Mouse (Mus musculus) stomach, postnatal 0 days (tissue): ENCODE data around the gene Rnf113a1. TPM values are rescaled to one million over a fixed set of nuclear protein-coding genes. Genes with fewer than 3 reads are reported as not detected.
"Not testable (repeated sequence)": the region's sequence is repeated elsewhere in the genome, so short reads cannot be mapped to it uniquely, and the experiment has no call there.

ENCODE experiments used
- ATAC-seq: fragments of 200-750 bp; cut with Nextera tagmentation; 2 replicates; pipeline ENCODE4 v1.8.0; 2017; ENCODE audit not compliant: low FRiP score, low TSS enrichment
- DNase-seq: peaks from one replicate; pipeline ENCODE4 v3.0.0-alpha.2; 2016; ENCODE audit warnings: low spot score
- H3K27ac ChIP-seq: fragments of 300-500 bp; sonication (generic); replicated peaks from 2 replicates; pipeline ENCODE4 v1.5.1; 2014; ENCODE audit warnings: mild to moderate bottlenecking, control low read depth
- H3K27me3 ChIP-seq: fragments of 300-500 bp; sonication (generic); 2 replicates; pipeline ENCODE4 v1.6.1; 2014; ENCODE audit warnings: low read length; ENCODE audit not compliant: control insufficient read depth, insufficient read depth
- H3K36me3 ChIP-seq: fragments of 300-500 bp; sonication (generic); 2 replicates; pipeline ENCODE4 v1.6.1; 2014; ENCODE audit warnings: low read length, mixed read lengths; ENCODE audit not compliant: control insufficient read depth, insufficient read depth
- H3K4me1 ChIP-seq: fragments of 300-500 bp; sonication (generic); replicated peaks from 2 replicates; pipeline ENCODE4 v1.6.1; 2014; ENCODE audit warnings: antibody characterized with exemption; ENCODE audit not compliant: control insufficient read depth, insufficient read depth
- H3K4me2 ChIP-seq: fragments of 300-500 bp; sonication (generic); replicated peaks from 2 replicates; pipeline ENCODE4 v1.6.1; 2014; ENCODE audit warnings: low read depth, mild to moderate bottlenecking, control low read depth, moderate library complexity
- H3K4me3 ChIP-seq: fragments of 300-500 bp; sonication (generic); 2 replicates; pipeline ENCODE4 v1.5.1; 2014; ENCODE audit warnings: low read depth, low read length, control low read depth
- H3K9ac ChIP-seq: fragments of 300-500 bp; sonication (generic); 2 replicates; pipeline ENCODE4 v1.6.1; 2014; ENCODE audit warnings: mild to moderate bottlenecking, low read length, control low read depth, mixed read lengths
- H3K9me3 ChIP-seq: fragments of 300-500 bp; sonication (generic); 2 replicates; pipeline ENCODE4 v1.6.1; 2016; ENCODE audit warnings: low read length; ENCODE audit not compliant: control insufficient read depth
- CTCF ChIP-seq: IDR thresholded peaks from 2 replicates; pipeline ENCODE4 v1.5.1; 2016; ENCODE audit warnings: antibody characterized with exemption, low read depth, mild to moderate bottlenecking, moderate library complexity
- EP300 ChIP-seq: optimal IDR thresholded peaks from 2 replicates; pipeline ENCODE3; 2016; ENCODE audit warnings: antibody characterized with exemption
- WGBS: fragments of 180-500 bp; shearing (Covaris S2); extraction: QIAGEN DNeasy Blood & Tissue Kit; methylation state at CpG from one replicate; pipeline ENCODE4 v1.1.7; 2014; 5-methylcytosine and 5-hydroxymethylcytosine counted together
- polyA plus RNA-seq: library from polyadenylated mRNA; unstranded; fragments of >200 nt; fragmentation: Nextera tagmentation; extraction: Ambion mirVana; gene quantifications from 2 replicates; pipeline ENCODE4 v1.2.1, GENCODE M21; 2015

The Rnf113a1 gene
- polyA plus RNA-seq, 1 experiment from 2014 or later = 9.6 TPM

GRCm38 (mm10) chrX:37163115-37163514, 27.9 kb upstream of the Rnf113a1 start:
- 74% methylated on average over 18 of the region's 18 CpGs for WGBS
- no peaks in the 10 kb centered on the region for H3K27me3 ChIP-seq

GRCm38 (mm10) chrX:37167085-37167484, 24.0 kb upstream of the Rnf113a1 start:
- TF ChIP-seq EP300 (no peak), CTCF (peak; percentile 76)
- peak; percentile 22 for DNase-seq
- no peak; the same call in 1 of the 2 replicates for ATAC-seq

More at GRCm38 (mm10) chrX:37163115-37163514, 27.9 kb upstream of the Rnf113a1 start:
- Histone ChIP-seq H3K9me3 (no peaks in the 10 kb centered on the region), H3K4me2 (no peak overlapping the region), H3K4me3 (no peak overlapping the region), H3K9ac (no peak overlapping the region), H3K27ac (no peak overlapping the region), H3K36me3 (no peaks in the 10 kb centered on the region), H3K4me1 (no peaks in the 10 kb centered on the region)
- DNase-seq = no peak
- ATAC-seq = no peak
- TF ChIP-seq CTCF = no peak

GRCm38 (mm10) chrX:37168742-37169141, 22.3 kb upstream of the Rnf113a1 start, which contains the start of gene Akap14:
TSS of gene Akap14 (minus strand) at chrX:37168842.
- Histone ChIP-seq H3K36me3 (no peaks in the 10 kb centered on the region), H3K4me2 (no peak within 1 kb of the TSS), H3K9me3 (no peaks in the 10 kb centered on the region), H3K4me3 (no peak within 1 kb of the TSS), H3K4me1 (no peaks in the 10 kb centered on the region), H3K27me3 (no peaks in the 10 kb centered on the region), H3K9ac (no peak within 1 kb of the TSS), H3K27ac (no peak within 1 kb of the TSS)
- ATAC-seq (no peak), DNase-seq (no peak)
- TF ChIP-seq CTCF (no peak), EP300 (no peak)
- 43% methylated on average over 5 of the region's 5 CpGs for WGBS

More at GRCm38 (mm10) chrX:37167085-37167484, 24.0 kb upstream of the Rnf113a1 start:
- Histone ChIP-seq H3K36me3 (no peaks in the 10 kb centered on the region), H3K27ac (no peak overlapping the region), H3K27me3 (no peaks in the 10 kb centered on the region), H3K4me2 (no peak overlapping the region), H3K4me1 (no peaks in the 10 kb centered on the region), H3K9me3 (no peaks in the 10 kb centered on the region), H3K9ac (no peak overlapping the region), H3K4me3 (no peak overlapping the region)
- 40% methylated on average over 3 of the region's 3 CpGs for whole genome bisulfite sequencing

GRCm38 (mm10) chrX:37184401-37184800, 6.6 kb upstream of the Rnf113a1 start:
- not testable (repeated sequence) for ATAC-seq, H3K4me1 ChIP-seq, H3K9me3 ChIP-seq, H3K27me3 ChIP-seq, H3K36me3 ChIP-seq, H3K27ac ChIP-seq, H3K4me3 ChIP-seq, H3K9ac ChIP-seq, H3K4me2 ChIP-seq, DNase-seq
- 59% methylated on average over 8 of the region's 8 CpGs for WGBS

GRCm38 (mm10) chrX:37190755-37191104, 315 bp upstream of the Rnf113a1 start:
- peak; percentile 54 for ATAC-seq
- 16% methylated on average over 20 of the region's 20 CpGs for WGBS
- H3K9ac ChIP-seq = peak overlapping the region; percentile 52

GRCm38 (mm10) chrX:37191744-37192379, 817 bp downstream of the Rnf113a1 start:
- Histone ChIP-seq H3K36me3 (no peaks in the 10 kb centered on the region), H3K4me1 (no peaks in the 10 kb centered on the region), H3K27ac (peak overlapping the region; percentile 61; the same call in 1 of the 2 replicates), H3K4me2 (peak overlapping the region; percentile 58), H3K9ac (peak overlapping the region; percentile 61), H3K9me3 (no peaks in the 10 kb centered on the region), H3K4me3 (peak overlapping the region; percentile 53), H3K27me3 (no peaks in the 10 kb centered on the region)
- DNase-seq (peak; percentile 14), ATAC-seq (no peak)
- 17% methylated on average over 28 of the region's 28 CpGs for WGBS
- TF ChIP-seq EP300 (no peak), CTCF (no peak)

More at GRCm38 (mm10) chrX:37190755-37191104, 315 bp upstream of the Rnf113a1 start:
- H3K9me3 ChIP-seq = no peaks in the 10 kb centered on the region
- no peak overlapping the region for H3K27ac ChIP-seq
- TF ChIP-seq CTCF (no peak), EP300 (no peak)
- H3K27me3 ChIP-seq = no peaks in the 10 kb centered on the region
- no peaks in the 10 kb centered on the region for H3K36me3 ChIP-seq
- H3K4me3 ChIP-seq = peak overlapping the region; percentile 53
- no peaks in the 10 kb centered on the region for H3K4me1 ChIP-seq
- peak overlapping the region; percentile 58 for H3K4me2 ChIP-seq
- no peak for DNase-seq
